Mouse (Mus musculus) C2C12 (cell line): ENCODE measurements at regions not wholly inside any gene's neighbourhood (a gene's known extent, or its start where the extent isn't known, plus 50 kb on each side); places are given as distances from the start of the nearest gene placed in this dataset.

ENCODE experiments used
- H3K27me3 ChIP-seq: one replicate; pipeline ENCODE4 v1.6.1; 2011; ENCODE audit not compliant: control insufficient read depth, insufficient read depth, insufficient read length
- H3K36me3 ChIP-seq: one replicate; pipeline ENCODE4 v1.6.1; 2011; ENCODE audit not compliant: control insufficient read depth, insufficient read depth
- H3K4me3 ChIP-seq: one replicate; pipeline ENCODE4 v1.5.1; 2011; ENCODE audit warnings: mild to moderate bottlenecking, control low read depth; ENCODE audit not compliant: poor library complexity, insufficient read depth, severe bottlenecking
- H3K79me2 ChIP-seq: one replicate; pipeline ENCODE4 v1.6.1; 2011; ENCODE audit not compliant: control insufficient read depth, insufficient read depth
- H3K79me3 ChIP-seq: one replicate; pipeline ENCODE4 v1.6.1; 2011; ENCODE audit warnings: low read depth, control low read depth
- H3ac ChIP-seq: one replicate; pipeline ENCODE3; 2011; ENCODE audit warnings: low read depth; ENCODE audit not compliant: control insufficient read depth, insufficient read length
- CEBPB ChIP-seq: IDR thresholded peaks from one replicate; pipeline ENCODE4 v1.6.1; 2011; ENCODE audit warnings: low read depth, mild to moderate bottlenecking, control low read depth, moderate library complexity
- CTCF ChIP-seq: IDR thresholded peaks from one replicate; pipeline ENCODE4 v1.5.1; 2011; ENCODE audit not compliant: control insufficient read depth, insufficient read depth, insufficient read length
- FOSL1 ChIP-seq: IDR thresholded peaks from one replicate; pipeline ENCODE4 v1.8.0; 2011; ENCODE audit warnings: mild to moderate bottlenecking, low read length; ENCODE audit not compliant: poor library complexity, insufficient read depth, severe bottlenecking
- MAX ChIP-seq: IDR thresholded peaks from one replicate; pipeline ENCODE4 v1.6.1; 2011; ENCODE audit warnings: mild to moderate bottlenecking, control low read depth
- MYOD1 ChIP-seq: IDR thresholded peaks from one replicate; pipeline ENCODE4 v1.6.1; 2011; ENCODE audit warnings: low read depth; ENCODE audit not compliant: control insufficient read depth, insufficient read length
- MYOG ChIP-seq: IDR thresholded peaks from one replicate; pipeline ENCODE4 v1.6.1; 2011; ENCODE audit not compliant: control insufficient read depth, insufficient read length; ENCODE audit errors: extremely low read depth
- USF1 ChIP-seq: IDR thresholded peaks from one replicate; pipeline ENCODE4 v1.6.1; 2011; ENCODE audit warnings: low read depth, mild to moderate bottlenecking, control low read depth, moderate library complexity

- Histone ChIP-seq H3ac (no peak overlapping the region), H3K79me2 (no peaks in the 10 kb centered on the region), H3K27me3 (no peaks in the 10 kb centered on the region), H3K79me3 (no peaks in the 10 kb centered on the region), H3K4me3 (no peak overlapping the region), H3K36me3 (no peaks in the 10 kb centered on the region)
- TF ChIP-seq FOSL1 = no peak
- no peak for TF ChIP-seq MYOD1
- TF ChIP-seq CTCF = no peak
- TF ChIP-seq MYOG = no peak
- no peak for TF ChIP-seq USF1
- no peak for TF ChIP-seq MAX
- no peak for TF ChIP-seq CEBPB
Observed at GRCm38 (mm10) chr2:173405629-173406028, 116.8 kb upstream of the 1700021F07Rik start.

GRCm38 (mm10) chr2:173406344-173407094 lies 115.9 kb upstream of the 1700021F07Rik start:
- Histone ChIP-seq H3K36me3 (no peaks in the 10 kb centered on the region), H3ac (no peak overlapping the region), H3K79me2 (no peaks in the 10 kb centered on the region), H3K4me3 (no peak overlapping the region), H3K27me3 (no peaks in the 10 kb centered on the region), H3K79me3 (no peaks in the 10 kb centered on the region)
- no peak for TF ChIP-seq MYOD1
- no peak for TF ChIP-seq CEBPB
- TF ChIP-seq FOSL1 = no peak
- no peak for TF ChIP-seq MAX
- no peak for TF ChIP-seq CTCF
- TF ChIP-seq MYOG = no peak
- TF ChIP-seq USF1 = no peak

DNA sequence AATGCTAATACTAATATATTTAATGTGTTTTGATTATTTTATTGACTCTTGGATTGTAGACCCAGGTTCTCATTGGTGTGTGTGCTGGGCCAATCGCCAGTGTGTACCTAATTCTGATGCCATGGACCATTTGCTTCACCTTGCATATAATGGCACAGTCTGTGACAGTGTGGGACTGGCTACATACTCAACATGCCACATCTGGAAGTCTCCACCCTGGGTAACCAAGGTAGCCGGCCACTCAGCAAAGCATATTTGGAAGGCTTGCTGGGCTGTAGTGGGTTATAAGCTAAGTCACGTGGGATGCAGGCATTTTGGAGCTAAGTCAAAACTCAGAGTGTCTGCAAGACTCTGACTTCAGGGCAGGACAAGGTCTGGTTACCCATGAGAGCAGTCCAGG lies 115.3 kb upstream of the 1700021F07Rik start:
- H3ac ChIP-seq = no peak overlapping the region
- no peaks in the 10 kb centered on the region for H3K27me3 ChIP-seq
- TF ChIP-seq CTCF = no peak
- no peak for TF ChIP-seq MYOD1
- TF ChIP-seq MAX = no peak
- no peak for TF ChIP-seq FOSL1
- no peak for TF ChIP-seq USF1
- TF ChIP-seq MYOG = no peak
- no peak for TF ChIP-seq CEBPB
- H3K79me2 ChIP-seq = no peaks in the 10 kb centered on the region
- H3K79me3 ChIP-seq = no peaks in the 10 kb centered on the region
- H3K4me3 ChIP-seq = no peak overlapping the region
- H3K36me3 ChIP-seq = no peaks in the 10 kb centered on the region

GRCm38 (mm10) chr2:173408681-173409081 lies 113.7 kb upstream of the 1700021F07Rik start:
- Histone ChIP-seq H3K36me3 (no peaks in the 10 kb centered on the region), H3K4me3 (no peak overlapping the region), H3ac (no peak overlapping the region), H3K27me3 (no peaks in the 10 kb centered on the region), H3K79me2 (no peaks in the 10 kb centered on the region), H3K79me3 (no peaks in the 10 kb centered on the region)
- no peak for TF ChIP-seq CEBPB
- no peak for TF ChIP-seq MYOD1
- TF ChIP-seq MYOG = no peak
- TF ChIP-seq USF1 = no peak
- TF ChIP-seq FOSL1 = no peak
- no peak for TF ChIP-seq CTCF
- TF ChIP-seq MAX = no peak

DNA sequence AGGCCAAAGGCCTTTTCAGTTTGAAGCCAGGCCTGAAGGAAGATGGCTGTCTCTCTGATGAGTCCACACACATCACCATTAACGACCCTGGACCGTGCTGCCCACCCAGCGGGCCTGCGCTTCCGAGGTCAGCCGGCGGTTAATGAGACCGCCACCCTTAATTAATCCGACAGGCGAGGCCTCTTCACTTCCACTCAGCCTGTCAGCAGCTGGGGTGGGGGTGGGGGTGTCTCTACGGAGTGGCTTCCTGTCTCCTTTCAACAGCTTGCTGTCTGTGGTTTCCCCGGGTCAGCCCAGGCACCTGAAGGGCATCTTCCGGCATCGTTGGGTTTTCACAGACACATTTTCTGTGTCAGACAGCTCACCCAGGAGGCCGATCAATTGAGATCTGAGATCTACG lies 113.0 kb upstream of the 1700021F07Rik start:
- no peaks in the 10 kb centered on the region for H3K27me3 ChIP-seq
- no peaks in the 10 kb centered on the region for H3K79me2 ChIP-seq
- TF ChIP-seq CEBPB = no peak
- TF ChIP-seq FOSL1 = no peak
- TF ChIP-seq CTCF = no peak
- TF ChIP-seq USF1 = no peak
- no peak for TF ChIP-seq MYOG
- TF ChIP-seq MAX = no peak
- TF ChIP-seq MYOD1 = no peak
- no peak overlapping the region for H3ac ChIP-seq
- no peaks in the 10 kb centered on the region for H3K36me3 ChIP-seq
- no peak overlapping the region for H3K4me3 ChIP-seq
- no peaks in the 10 kb centered on the region for H3K79me3 ChIP-seq
